Mouse (Mus musculus): Measurements from ENCODE around the gene Ttc22. TPM values are rescaled to one million over a fixed set of nuclear protein-coding genes. Genes with fewer than 3 reads are reported as not detected.

Ttc22 gene
- polyA plus RNA-seq, 1 experiment from 2014 or later, result 0.36 TPM

DNA sequence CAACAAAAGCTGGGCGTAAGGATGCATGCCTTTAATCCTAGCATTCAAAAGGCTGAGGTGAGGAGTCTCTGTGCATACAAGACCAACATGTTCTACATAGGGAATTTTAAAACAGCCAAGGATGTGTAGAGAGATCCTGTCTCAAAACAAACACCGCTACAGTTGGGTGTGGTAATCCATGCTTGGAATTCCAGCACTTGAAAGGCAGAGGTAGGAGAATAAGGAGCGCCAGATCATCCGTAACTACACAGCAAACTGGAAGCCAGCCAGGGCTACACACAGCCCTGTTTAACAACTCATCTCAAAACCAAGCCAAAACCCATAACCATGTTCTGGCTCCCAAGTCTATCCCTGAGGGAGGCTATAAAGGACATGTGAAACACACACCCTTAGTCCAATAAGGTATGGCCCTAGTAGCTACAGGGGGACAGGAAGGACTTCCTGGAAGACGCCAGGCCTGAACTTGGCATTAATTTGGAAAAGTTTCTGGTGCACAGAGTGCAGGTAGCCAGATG lies 41.8 kb downstream of the Ttc22 start:
- ATAC-seq (ENCODE audit: insufficient read depth, low FRiP score, low TSS enrichment) (no peak), DNase-seq (ENCODE audit: low spot score) (no peak)
- H3K9me3 ChIP-seq (ENCODE audit: control insufficient read depth, low read length), result no peaks in the 10 kb centered on the region
- H3K27ac ChIP-seq (ENCODE audit: low read depth, low read length), result no peak overlapping the region
- no peak overlapping the region for H3K4me3 ChIP-seq (ENCODE audit: low read depth, low read length)
- no peak overlapping the region for H3K9ac ChIP-seq (ENCODE audit: low read length)
- WGBS, result 97% methylated on average over 5 of the region's 5 CpGs
- H3K4me1 ChIP-seq (ENCODE audit: control insufficient read depth, insufficient read depth, low read length), result no peaks in the 10 kb centered on the region
- H3K27me3 ChIP-seq (ENCODE audit: control insufficient read depth, insufficient read depth, low read length), result no peaks in the 10 kb centered on the region
- H3K4me2 ChIP-seq (ENCODE audit: low read depth), result no peak overlapping the region
- peaks cover 24% of the 10 kb centered on the region for H3K36me3 ChIP-seq (ENCODE audit: control insufficient read depth, insufficient read depth, low read length)

DNA sequence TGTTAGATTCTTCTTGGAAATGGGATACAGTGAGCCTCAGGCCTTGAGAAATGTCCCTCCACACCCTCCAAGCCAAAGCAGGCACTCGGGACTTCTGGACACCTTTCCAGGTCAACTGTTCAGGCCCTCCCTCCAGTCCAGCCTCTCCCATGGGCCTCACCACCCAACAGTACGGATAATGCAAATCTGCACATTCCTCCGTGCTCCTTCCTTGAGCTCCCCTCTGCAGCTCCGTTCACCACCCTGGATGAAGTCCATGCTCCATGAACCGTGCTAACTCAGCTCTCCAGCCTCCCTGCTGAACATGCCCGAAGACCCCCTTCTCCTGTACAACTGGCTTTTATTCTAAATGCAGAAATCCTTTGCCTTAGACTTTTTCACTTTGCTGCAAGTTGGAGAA lies 42.5 kb downstream of the Ttc22 start:
- Histone ChIP-seq H3K27me3 (ENCODE audit: control insufficient read depth, insufficient read depth, low read length) (no peaks in the 10 kb centered on the region), H3K27ac (ENCODE audit: low read depth, low read length) (no peak overlapping the region), H3K9ac (ENCODE audit: low read length) (no peak overlapping the region), H3K9me3 (ENCODE audit: control insufficient read depth, low read length) (no peaks in the 10 kb centered on the region), H3K36me3 (ENCODE audit: control insufficient read depth, insufficient read depth, low read length) (peaks cover 28% of the 10 kb centered on the region), H3K4me2 (ENCODE audit: low read depth) (no peak overlapping the region), H3K4me3 (ENCODE audit: low read depth, low read length) (no peak overlapping the region), H3K4me1 (ENCODE audit: control insufficient read depth, insufficient read depth, low read length) (no peaks in the 10 kb centered on the region)
- no peak for DNase-seq (ENCODE audit: low spot score)
- WGBS, result 93% methylated on average over 6 of the region's 6 CpGs
- no peak for ATAC-seq (ENCODE audit: insufficient read depth, low FRiP score, low TSS enrichment)

DNA sequence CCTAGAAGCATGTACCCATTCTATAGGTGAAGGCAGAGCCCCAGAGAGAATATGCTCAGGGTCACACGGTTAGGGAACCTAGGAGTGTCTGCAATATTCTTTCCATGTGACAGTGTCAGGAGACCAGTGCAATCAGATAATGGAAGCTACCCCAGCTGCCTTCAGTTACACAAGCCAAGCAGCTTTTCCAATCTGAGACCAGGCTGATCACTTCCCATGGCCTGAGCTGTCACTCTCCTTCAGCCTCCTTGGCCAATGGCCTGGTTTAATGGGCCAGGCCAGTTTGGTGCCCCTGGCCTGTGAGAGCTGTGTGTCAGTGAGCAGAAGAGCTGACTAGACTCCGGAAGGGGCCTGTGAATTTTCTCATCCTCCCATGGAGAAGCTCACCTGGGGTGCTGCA lies 43.0 kb downstream of the Ttc22 start:
- H3K27me3 ChIP-seq (ENCODE audit: control insufficient read depth, insufficient read depth, low read length), result no peaks in the 10 kb centered on the region
- no peak for ATAC-seq (ENCODE audit: insufficient read depth, low FRiP score, low TSS enrichment)
- no peaks in the 10 kb centered on the region for H3K4me1 ChIP-seq (ENCODE audit: control insufficient read depth, insufficient read depth, low read length)
- no peaks in the 10 kb centered on the region for H3K9me3 ChIP-seq (ENCODE audit: control insufficient read depth, low read length)
- no peak for DNase-seq (ENCODE audit: low spot score)
- peaks cover 33% of the 10 kb centered on the region for H3K36me3 ChIP-seq (ENCODE audit: control insufficient read depth, insufficient read depth, low read length)
- no peak overlapping the region for H3K27ac ChIP-seq (ENCODE audit: low read depth, low read length)
- no peak overlapping the region for H3K4me3 ChIP-seq (ENCODE audit: low read depth, low read length)
- 100% methylated on average over 2 of the region's 2 CpGs for WGBS
- H3K9ac ChIP-seq (ENCODE audit: low read length), result no peak overlapping the region
- no peak overlapping the region for H3K4me2 ChIP-seq (ENCODE audit: low read depth)

DNA sequence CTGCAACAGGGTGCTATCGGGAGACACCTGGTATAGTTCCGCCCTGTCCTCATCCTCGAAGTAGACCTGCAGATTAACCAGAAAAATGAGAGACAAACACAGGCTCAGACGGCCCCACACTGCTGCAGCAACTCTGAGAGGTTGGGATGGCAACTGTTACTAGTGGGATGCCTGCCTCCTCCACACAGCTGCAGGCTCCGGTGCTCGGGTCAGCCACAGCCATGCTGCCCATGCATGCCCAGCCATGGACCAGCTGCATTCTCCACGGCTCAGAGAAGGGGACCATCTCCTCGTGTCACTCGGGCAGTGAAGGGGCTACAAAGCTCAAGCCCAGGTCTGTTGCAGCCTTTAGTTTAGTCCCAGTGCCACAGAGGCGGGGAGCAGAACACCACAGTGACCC lies 43.4 kb downstream of the Ttc22 start:
- 95% methylated on average over 10 of the region's 10 CpGs for whole genome bisulfite sequencing
- peaks cover 34% of the 10 kb centered on the region for H3K36me3 ChIP-seq (ENCODE audit: control insufficient read depth, insufficient read depth, low read length)
- no peak overlapping the region for H3K27ac ChIP-seq (ENCODE audit: low read depth, low read length)
- H3K4me3 ChIP-seq (ENCODE audit: low read depth, low read length), result no peak overlapping the region
- no peaks in the 10 kb centered on the region for H3K9me3 ChIP-seq (ENCODE audit: control insufficient read depth, low read length)
- no peak overlapping the region for H3K9ac ChIP-seq (ENCODE audit: low read length)
- H3K27me3 ChIP-seq (ENCODE audit: control insufficient read depth, insufficient read depth, low read length), result no peaks in the 10 kb centered on the region
- H3K4me1 ChIP-seq (ENCODE audit: control insufficient read depth, insufficient read depth, low read length), result no peaks in the 10 kb centered on the region
- DNase-seq (ENCODE audit: low spot score) (no peak), ATAC-seq (ENCODE audit: insufficient read depth, low FRiP score, low TSS enrichment) (no peak)
- H3K4me2 ChIP-seq (ENCODE audit: low read depth), result no peak overlapping the region

DNA sequence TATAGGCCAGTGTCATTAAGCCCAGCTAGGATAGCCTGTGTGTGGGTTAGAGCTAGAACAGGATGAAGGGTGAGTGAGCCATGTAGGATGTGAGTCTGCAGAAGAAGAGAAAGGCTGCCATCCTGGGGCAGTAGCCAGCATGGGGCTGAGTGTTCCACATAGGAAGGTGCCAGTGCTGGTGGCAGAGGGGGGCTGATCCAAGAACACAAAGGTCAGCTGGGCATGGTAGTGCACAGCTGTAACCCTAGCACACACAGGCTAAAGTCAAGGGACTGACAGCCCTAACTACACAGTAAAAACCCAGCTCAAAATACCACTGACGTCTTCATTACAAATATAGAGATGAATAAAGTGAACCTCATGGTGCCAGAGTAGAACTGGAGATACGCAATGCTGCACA lies 44.3 kb downstream of the Ttc22 start:
- H3K4me2 ChIP-seq (ENCODE audit: low read depth), result no peak overlapping the region
- no peak overlapping the region for H3K9ac ChIP-seq (ENCODE audit: low read length)
- no peaks in the 10 kb centered on the region for H3K4me1 ChIP-seq (ENCODE audit: control insufficient read depth, insufficient read depth, low read length)
- H3K4me3 ChIP-seq (ENCODE audit: low read depth, low read length), result no peak overlapping the region
- no peaks in the 10 kb centered on the region for H3K9me3 ChIP-seq (ENCODE audit: control insufficient read depth, low read length)
- ATAC-seq (ENCODE audit: insufficient read depth, low FRiP score, low TSS enrichment), result no peak
- peaks cover 34% of the 10 kb centered on the region for H3K36me3 ChIP-seq (ENCODE audit: control insufficient read depth, insufficient read depth, low read length)
- H3K27ac ChIP-seq (ENCODE audit: low read depth, low read length), result no peak overlapping the region
- no peak for DNase-seq (ENCODE audit: low spot score)
- WGBS, result 90% methylated on average over 2 of the region's 2 CpGs
- H3K27me3 ChIP-seq (ENCODE audit: control insufficient read depth, insufficient read depth, low read length), result no peaks in the 10 kb centered on the region

DNA sequence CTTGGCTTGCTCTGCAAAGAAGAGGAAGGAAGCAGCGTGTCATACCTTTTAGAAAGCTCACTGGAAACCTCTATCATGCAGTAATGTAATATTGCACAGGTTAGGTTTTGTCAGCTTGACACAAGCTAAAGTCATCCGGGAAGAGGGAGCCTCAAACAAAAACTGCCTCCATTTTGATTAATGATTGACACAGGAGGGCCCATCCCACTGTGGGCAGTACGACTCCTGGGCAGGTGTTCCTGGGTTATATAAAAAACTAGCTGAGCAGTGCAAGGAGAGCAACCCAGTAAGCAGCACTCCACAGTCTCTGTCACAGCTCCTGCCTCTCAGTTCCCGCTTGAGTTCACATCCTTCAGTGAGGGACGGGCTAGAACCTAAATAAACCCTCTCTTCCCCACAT lies 54.5 kb downstream of the Ttc22 start:
- WGBS, result 92% methylated on average over 5 of the region's 5 CpGs
- Histone ChIP-seq H3K4me1 (ENCODE audit: control insufficient read depth, insufficient read depth, low read length) (peaks cover 5% of the 10 kb centered on the region; the same call in 1 of the 2 replicates), H3K9ac (ENCODE audit: low read length) (no peak overlapping the region), H3K4me3 (ENCODE audit: low read depth, low read length) (no peak overlapping the region), H3K27ac (ENCODE audit: low read depth, low read length) (no peak overlapping the region), H3K4me2 (ENCODE audit: low read depth) (no peak overlapping the region), H3K36me3 (ENCODE audit: control insufficient read depth, insufficient read depth, low read length) (peaks cover 2% of the 10 kb centered on the region; the same call in 1 of the 2 replicates), H3K9me3 (ENCODE audit: control insufficient read depth, low read length) (no peaks in the 10 kb centered on the region), H3K27me3 (ENCODE audit: control insufficient read depth, insufficient read depth, low read length) (no peaks in the 10 kb centered on the region)
- ATAC-seq (ENCODE audit: insufficient read depth, low FRiP score, low TSS enrichment) (no peak), DNase-seq (ENCODE audit: low spot score) (no peak)

DNA sequence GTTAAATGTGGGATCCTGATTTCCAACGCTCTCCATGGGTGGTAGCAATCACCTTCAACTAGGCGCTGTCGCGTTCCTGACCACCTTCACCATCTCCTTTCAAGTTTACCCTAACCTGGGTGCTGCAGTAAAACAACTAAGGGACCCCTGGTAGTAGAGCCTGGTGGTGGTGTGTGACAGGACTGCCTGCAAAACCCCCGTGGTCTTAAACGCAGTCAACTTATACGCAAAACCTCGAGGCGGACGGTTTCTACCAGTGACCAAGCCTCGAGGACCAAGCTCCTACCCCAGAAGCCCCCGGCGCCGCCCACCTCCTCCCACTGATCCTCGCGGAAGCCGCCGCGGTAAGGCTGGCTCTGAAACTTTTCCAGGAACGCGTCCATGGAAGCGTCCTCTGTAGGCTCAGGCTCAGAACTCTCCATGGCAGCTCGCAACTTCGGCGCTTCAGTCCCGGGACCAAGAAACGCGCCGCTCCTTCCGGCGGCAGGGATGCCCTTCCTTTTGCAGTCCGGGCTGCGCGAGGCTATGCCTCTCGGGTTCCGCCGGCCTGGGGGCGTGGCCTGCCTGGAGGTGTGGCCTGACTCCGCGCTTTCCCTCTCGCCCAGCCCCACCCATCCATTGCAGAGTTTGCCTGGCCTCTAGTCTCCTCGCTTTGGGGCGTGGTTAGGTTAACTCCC lies 56.3 kb downstream of the Ttc22 start, which contains the start of gene Ttc4:
Ttc4 (minus strand) TSS at position 503 of the 677 bp plus-strand sequence.
- ATAC-seq (ENCODE audit: insufficient read depth, low FRiP score, low TSS enrichment), result peak; percentile 99
- Histone ChIP-seq H3K4me2 (ENCODE audit: low read depth) (peak within 1 kb of the TSS; percentile 90), H3K27ac (ENCODE audit: low read depth, low read length) (0 out of 2 replicates have a peak within 1 kb of the TSS, but pooled peaks have one; percentile 14), H3K36me3 (ENCODE audit: control insufficient read depth, insufficient read depth, low read length) (0 out of 2 replicates have a peak, but pooled peaks cover 2% of the 10 kb centered on the region), H3K9me3 (ENCODE audit: control insufficient read depth, low read length) (no peaks in the 10 kb centered on the region), H3K9ac (ENCODE audit: low read length) (peak within 1 kb of the TSS; percentile 84), H3K27me3 (ENCODE audit: control insufficient read depth, insufficient read depth, low read length) (no peaks in the 10 kb centered on the region), H3K4me3 (ENCODE audit: low read depth, low read length) (peak within 1 kb of the TSS; percentile 87), H3K4me1 (ENCODE audit: control insufficient read depth, insufficient read depth, low read length) (peaks cover 5% of the 10 kb centered on the region; the same call in 1 of the 2 replicates)
- WGBS, result under 1% methylated on average over 43 of the region's 43 CpGs
- DNase-seq (ENCODE audit: low spot score), result peak; percentile 95

DNA sequence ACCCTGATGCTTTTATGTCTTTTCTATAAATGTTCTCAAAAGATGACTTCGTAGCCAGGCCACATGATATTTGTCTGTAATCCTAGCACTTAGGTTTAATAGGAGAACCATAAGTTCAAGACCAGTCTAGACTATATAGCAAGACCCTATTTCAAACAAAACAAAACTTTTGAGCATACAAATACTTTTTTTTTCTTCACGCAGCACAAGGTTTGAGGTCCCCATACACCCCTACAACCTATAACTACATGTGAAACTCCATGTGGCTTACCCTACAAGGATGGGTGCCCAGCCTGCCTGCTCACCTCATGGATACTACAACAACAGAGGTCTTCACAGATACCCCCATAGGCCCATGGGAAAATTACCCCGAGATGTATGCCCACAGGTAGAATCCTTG lies 56.9 kb downstream of the Ttc22 start:
- DNase-seq (ENCODE audit: low spot score), result no peak
- Histone ChIP-seq H3K9me3 (ENCODE audit: control insufficient read depth, low read length) (no peaks in the 10 kb centered on the region), H3K9ac (ENCODE audit: low read length) (no peak overlapping the region), H3K27me3 (ENCODE audit: control insufficient read depth, insufficient read depth, low read length) (no peaks in the 10 kb centered on the region), H3K4me1 (ENCODE audit: control insufficient read depth, insufficient read depth, low read length) (peaks cover 5% of the 10 kb centered on the region; the same call in 1 of the 2 replicates), H3K4me2 (ENCODE audit: low read depth) (no peak overlapping the region), H3K27ac (ENCODE audit: low read depth, low read length) (no peak overlapping the region), H3K36me3 (ENCODE audit: control insufficient read depth, insufficient read depth, low read length) (0 out of 2 replicates have a peak, but pooled peaks cover 2% of the 10 kb centered on the region), H3K4me3 (ENCODE audit: low read depth, low read length) (peak overlapping the region; percentile 87)
- 50% methylated on average over 3 of the region's 3 CpGs for WGBS
- ATAC-seq (ENCODE audit: insufficient read depth, low FRiP score, low TSS enrichment), result peak; percentile 60

DNA sequence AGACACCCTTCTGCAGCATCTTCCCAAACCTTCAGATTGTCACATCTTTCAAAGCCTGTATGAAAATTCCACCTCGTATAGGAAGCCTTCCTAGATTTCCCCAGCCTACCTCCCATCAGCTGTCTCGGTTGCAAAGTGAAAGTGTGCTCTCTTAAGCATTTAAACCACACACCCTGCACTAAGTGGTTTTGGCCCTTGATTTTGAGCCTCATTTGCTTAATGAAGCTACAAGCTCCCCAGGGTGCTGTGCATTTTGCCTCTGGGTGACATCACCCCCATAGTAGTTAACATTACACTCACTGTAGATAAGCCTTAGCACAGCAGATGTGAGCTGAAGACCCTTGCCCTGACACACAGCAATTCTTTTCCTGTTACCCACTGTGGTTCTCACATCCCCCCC lies 58.7 kb downstream of the Ttc22 start:
- 58% methylated on average over 2 of the region's 2 CpGs for WGBS
- DNase-seq (ENCODE audit: low spot score), result no peak
- no peak overlapping the region for H3K9ac ChIP-seq (ENCODE audit: low read length)
- peaks cover 5% of the 10 kb centered on the region; the same call in 1 of the 2 replicates for H3K4me1 ChIP-seq (ENCODE audit: control insufficient read depth, insufficient read depth, low read length)
- no peak overlapping the region for H3K27ac ChIP-seq (ENCODE audit: low read depth, low read length)
- H3K36me3 ChIP-seq (ENCODE audit: control insufficient read depth, insufficient read depth, low read length), result 0 out of 2 replicates have a peak, but pooled peaks cover 2% of the 10 kb centered on the region
- H3K4me2 ChIP-seq (ENCODE audit: low read depth), result no peak overlapping the region
- ATAC-seq (ENCODE audit: insufficient read depth, low FRiP score, low TSS enrichment), result no peak
- no peaks in the 10 kb centered on the region for H3K27me3 ChIP-seq (ENCODE audit: control insufficient read depth, insufficient read depth, low read length)
- no peaks in the 10 kb centered on the region for H3K9me3 ChIP-seq (ENCODE audit: control insufficient read depth, low read length)
- H3K4me3 ChIP-seq (ENCODE audit: low read depth, low read length), result no peak overlapping the region

Measured in neural tube, embryonic 11.5 days (tissue).